Mouse (Mus musculus): ENCODE results near the gene Parp3. TPM values are rescaled to one million over a fixed set of nuclear protein-coding genes. Genes with fewer than 3 reads are reported as not detected.
"Not testable (repeated sequence)": the region's sequence is repeated elsewhere in the genome, so short reads cannot be mapped to it uniquely, and the experiment has no call there.

Gene Parp3
- 99.0 and 131 TPM in 2 replicates for polyA plus RNA-seq (2011; ENCODE audit: insufficient read length, low read depth, missing spikeins)

DNA sequence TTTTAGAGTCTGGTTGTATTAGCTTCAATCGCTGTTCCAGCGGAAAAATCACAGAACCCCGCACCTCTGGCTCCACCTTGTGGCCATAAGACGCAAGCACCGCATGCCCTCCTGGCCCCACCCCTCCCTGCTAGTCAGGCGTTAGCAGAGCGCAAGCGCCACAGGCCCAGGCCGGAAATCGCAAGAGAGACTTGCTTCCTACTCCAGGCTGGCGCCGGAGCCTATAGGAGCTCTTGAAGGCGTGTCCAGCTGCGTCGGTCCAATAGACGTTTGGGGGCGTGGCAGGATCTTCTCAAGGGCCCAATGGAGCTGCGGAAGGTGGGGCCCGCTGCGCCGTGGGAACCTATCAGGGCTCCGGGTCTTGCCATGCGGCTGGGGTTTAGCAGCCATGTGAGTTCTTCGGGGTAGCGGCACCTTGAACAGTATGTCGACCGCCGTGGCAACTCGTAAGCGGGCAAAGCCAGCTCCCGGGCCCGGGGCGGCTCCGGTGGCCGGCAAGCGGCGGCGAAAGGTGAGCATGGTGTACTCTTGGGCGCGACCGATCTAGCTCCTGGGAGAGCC lies at the start of gene Parp3:
Gene Parp3, minus strand, starts transcription at position 26 of the 561 bp plus-strand sequence.
- H3K4me1 ChIP-seq (ENCODE audit: control insufficient read depth, insufficient read depth, low read length) = peaks cover 9% of the 10 kb centered on the region
- H3K4me3 ChIP-seq (ENCODE audit: insufficient read depth, low read length) = peak within 1 kb of the TSS; percentile 99
- peak; percentile 86 for TF ChIP-seq CTCF (IDR thresholded peaks at IDR 0.05; ENCODE audit: borderline replicate concordance, insufficient read depth, low read length)
- TF ChIP-seq POLR2A (IDR thresholded peaks at IDR 0.05; ENCODE audit: low read depth, low read length) = 0 out of 2 replicates have a peak, but pooled peaks have one; percentile 48
- H3K27ac ChIP-seq (ENCODE audit: insufficient read depth, low read length) = peak within 1 kb of the TSS; percentile 99

DNA sequence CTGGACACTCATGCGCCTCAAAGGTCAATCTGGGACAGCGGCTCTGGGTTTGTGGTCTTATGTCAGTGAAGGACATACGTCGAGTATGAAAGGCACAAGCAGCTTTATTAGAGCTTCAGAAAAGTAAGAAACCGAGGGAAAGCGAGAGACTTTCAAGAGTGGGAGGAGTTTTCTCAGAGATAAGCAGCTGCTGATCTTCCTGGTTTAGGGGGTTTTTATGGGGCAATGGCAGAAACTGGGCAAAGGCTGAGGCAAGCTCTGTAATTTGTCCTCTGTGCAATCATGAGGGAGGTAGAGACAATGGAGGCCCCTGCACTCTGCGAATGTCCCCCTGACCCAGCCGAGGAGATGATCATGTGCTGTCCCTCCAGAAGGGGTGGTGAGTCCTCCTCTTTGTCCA lies 43.2 kb upstream of the Parp3 start:
- Histone ChIP-seq H3K27ac (ENCODE audit: insufficient read depth, low read length) (no peak overlapping the region), H3K4me1 (ENCODE audit: control insufficient read depth, insufficient read depth, low read length) (no peaks in the 10 kb centered on the region), H3K4me3 (ENCODE audit: insufficient read depth, low read length) (no peak overlapping the region)
- TF ChIP-seq POLR2A (IDR thresholded peaks at IDR 0.05; ENCODE audit: low read depth, low read length) = no peak
- no peak for TF ChIP-seq CTCF (IDR thresholded peaks at IDR 0.05; ENCODE audit: borderline replicate concordance, insufficient read depth, low read length)

DNA sequence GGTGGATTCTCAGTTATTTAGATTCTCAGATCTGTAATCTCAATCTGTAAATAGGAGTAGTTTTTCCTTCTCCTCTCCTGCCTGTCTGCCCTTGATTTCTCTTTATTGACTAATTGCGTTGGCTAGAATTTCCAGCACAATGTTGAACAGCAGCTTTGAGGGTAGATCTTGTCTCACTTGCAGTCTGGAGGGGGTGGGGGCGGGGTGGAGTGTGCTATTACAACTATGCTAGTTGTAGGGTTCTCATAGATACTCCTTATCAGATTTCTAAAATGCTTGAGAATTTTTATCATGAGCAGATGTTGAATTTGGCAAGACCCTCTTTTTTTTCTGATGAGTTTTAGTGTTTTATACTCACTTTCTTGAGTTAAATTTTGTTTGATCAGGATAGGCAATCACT lies 42.7 kb upstream of the Parp3 start:
- no peak overlapping the region for H3K4me3 ChIP-seq (ENCODE audit: insufficient read depth, low read length)
- H3K27ac ChIP-seq (ENCODE audit: insufficient read depth, low read length) = no peak overlapping the region
- no peak for TF ChIP-seq CTCF (IDR thresholded peaks at IDR 0.05; ENCODE audit: borderline replicate concordance, insufficient read depth, low read length)
- no peak for TF ChIP-seq POLR2A (IDR thresholded peaks at IDR 0.05; ENCODE audit: low read depth, low read length)
- no peaks in the 10 kb centered on the region for H3K4me1 ChIP-seq (ENCODE audit: control insufficient read depth, insufficient read depth, low read length)

- Histone ChIP-seq H3K4me1 (ENCODE audit: control insufficient read depth, insufficient read depth, low read length) (no peaks in the 10 kb centered on the region), H3K27ac (ENCODE audit: insufficient read depth, low read length) (no peak within 1 kb of the TSS), H3K4me3 (ENCODE audit: insufficient read depth, low read length) (no peak within 1 kb of the TSS)
- TF ChIP-seq CTCF (IDR thresholded peaks at IDR 0.05; ENCODE audit: borderline replicate concordance, insufficient read depth, low read length) (no peak), POLR2A (IDR thresholded peaks at IDR 0.05; ENCODE audit: low read depth, low read length) (no peak)
Measured at GRCm38 (mm10) chr9:106514273-106514672, 37.5 kb upstream of the Parp3 start, which contains the start of gene Iqcf5. Iqcf5 (plus strand) TSS chr9:106514573.

GRCm38 (mm10) chr9:106513566-106513965 lies 36.8 kb upstream of the Parp3 start:
- TF ChIP-seq CTCF (IDR thresholded peaks at IDR 0.05; ENCODE audit: borderline replicate concordance, insufficient read depth, low read length) = no peak
- no peak for TF ChIP-seq POLR2A (IDR thresholded peaks at IDR 0.05; ENCODE audit: low read depth, low read length)
- H3K4me3 ChIP-seq (ENCODE audit: insufficient read depth, low read length) = no peak overlapping the region
- H3K27ac ChIP-seq (ENCODE audit: insufficient read depth, low read length) = no peak overlapping the region
- H3K4me1 ChIP-seq (ENCODE audit: control insufficient read depth, insufficient read depth, low read length) = no peaks in the 10 kb centered on the region

- no peak overlapping the region for H3K4me3 ChIP-seq (ENCODE audit: insufficient read depth, low read length)
Measured at GRCm38 (mm10) chr9:106512729-106513450, 36.1 kb upstream of the Parp3 start.

DNA sequence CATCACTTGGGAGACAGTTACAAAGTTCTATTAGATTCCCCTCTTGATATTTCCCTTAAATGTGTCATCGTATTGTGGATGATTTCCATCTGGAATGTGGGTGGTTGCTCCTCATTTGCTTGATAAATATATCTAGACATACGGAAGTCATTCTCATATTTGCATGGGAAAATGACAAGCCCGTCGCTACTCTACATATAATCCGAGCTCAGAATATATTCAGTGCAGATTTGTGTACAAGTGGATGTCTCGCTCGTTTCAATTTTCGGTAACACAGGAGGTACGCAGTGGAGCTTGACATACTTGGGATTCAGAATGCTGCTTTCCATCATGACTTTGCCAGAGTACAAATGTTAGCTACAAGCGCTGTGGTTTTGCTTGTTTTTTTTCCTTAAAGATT lies 32.6 kb upstream of the Parp3 start:
- no peak for TF ChIP-seq CTCF (IDR thresholded peaks at IDR 0.05; ENCODE audit: borderline replicate concordance, insufficient read depth, low read length)
- no peak for TF ChIP-seq POLR2A (IDR thresholded peaks at IDR 0.05; ENCODE audit: low read depth, low read length)
- Histone ChIP-seq H3K4me1 (ENCODE audit: control insufficient read depth, insufficient read depth, low read length) (no peaks in the 10 kb centered on the region), H3K27ac (ENCODE audit: insufficient read depth, low read length) (no peak overlapping the region), H3K4me3 (ENCODE audit: insufficient read depth, low read length) (no peak overlapping the region)

More at GRCm38 (mm10) chr9:106512729-106513450, 36.1 kb upstream of the Parp3 start:
- H3K27ac ChIP-seq (ENCODE audit: insufficient read depth, low read length) = no peak overlapping the region
- H3K4me1 ChIP-seq (ENCODE audit: control insufficient read depth, insufficient read depth, low read length) = no peaks in the 10 kb centered on the region
- TF ChIP-seq CTCF (IDR thresholded peaks at IDR 0.05; ENCODE audit: borderline replicate concordance, insufficient read depth, low read length) = no peak
- no peak for TF ChIP-seq POLR2A (IDR thresholded peaks at IDR 0.05; ENCODE audit: low read depth, low read length)

- H3K4me3 ChIP-seq (ENCODE audit: insufficient read depth, low read length) = no peak overlapping the region
- no peak for TF ChIP-seq CTCF (IDR thresholded peaks at IDR 0.05; ENCODE audit: borderline replicate concordance, insufficient read depth, low read length)
- no peak for TF ChIP-seq POLR2A (IDR thresholded peaks at IDR 0.05; ENCODE audit: low read depth, low read length)
- H3K27ac ChIP-seq (ENCODE audit: insufficient read depth, low read length) = no peak overlapping the region
- H3K4me1 ChIP-seq (ENCODE audit: control insufficient read depth, insufficient read depth, low read length) = no peaks in the 10 kb centered on the region
Measured at GRCm38 (mm10) chr9:106504246-106504645, 27.5 kb upstream of the Parp3 start.

DNA sequence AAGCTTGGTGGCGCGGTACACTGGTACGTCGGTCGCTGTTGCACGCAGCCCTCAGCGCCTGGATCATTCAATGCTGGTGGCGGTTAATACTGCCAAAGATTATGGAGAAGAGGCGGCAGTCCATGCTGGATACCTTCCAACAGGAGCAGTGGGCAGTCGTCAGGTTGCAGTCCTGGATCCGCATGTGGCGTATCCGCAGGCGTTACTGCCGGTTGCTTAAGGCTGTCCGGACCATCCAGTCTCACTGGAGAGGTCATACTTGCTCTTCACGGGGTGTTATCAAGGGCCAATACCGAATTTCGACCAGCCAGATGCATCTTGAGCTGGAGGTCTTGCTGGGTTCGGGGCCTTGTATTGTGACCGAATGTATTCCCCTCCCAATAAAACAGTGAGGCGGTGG lies 25.1 kb upstream of the Parp3 start:
- Histone ChIP-seq H3K27ac (ENCODE audit: insufficient read depth, low read length) (no peak overlapping the region), H3K4me1 (ENCODE audit: control insufficient read depth, insufficient read depth, low read length) (no peaks in the 10 kb centered on the region), H3K4me3 (ENCODE audit: insufficient read depth, low read length) (no peak overlapping the region)
- TF ChIP-seq POLR2A (IDR thresholded peaks at IDR 0.05; ENCODE audit: low read depth, low read length) (no peak), CTCF (IDR thresholded peaks at IDR 0.05; ENCODE audit: borderline replicate concordance, insufficient read depth, low read length) (no peak)

GRCm38 (mm10) chr9:106499667-106500066 lies 22.9 kb upstream of the Parp3 start, which contains the start of gene Iqcf1:
Iqcf1 (plus strand) TSS chr9:106499967.
- no peak within 1 kb of the TSS for H3K27ac ChIP-seq (ENCODE audit: insufficient read depth, low read length)
- no peaks in the 10 kb centered on the region for H3K4me1 ChIP-seq (ENCODE audit: control insufficient read depth, insufficient read depth, low read length)
- TF ChIP-seq CTCF (IDR thresholded peaks at IDR 0.05; ENCODE audit: borderline replicate concordance, insufficient read depth, low read length) = no peak
- TF ChIP-seq POLR2A (IDR thresholded peaks at IDR 0.05; ENCODE audit: low read depth, low read length) = no peak
- H3K4me3 ChIP-seq (ENCODE audit: insufficient read depth, low read length) = no peak within 1 kb of the TSS

DNA sequence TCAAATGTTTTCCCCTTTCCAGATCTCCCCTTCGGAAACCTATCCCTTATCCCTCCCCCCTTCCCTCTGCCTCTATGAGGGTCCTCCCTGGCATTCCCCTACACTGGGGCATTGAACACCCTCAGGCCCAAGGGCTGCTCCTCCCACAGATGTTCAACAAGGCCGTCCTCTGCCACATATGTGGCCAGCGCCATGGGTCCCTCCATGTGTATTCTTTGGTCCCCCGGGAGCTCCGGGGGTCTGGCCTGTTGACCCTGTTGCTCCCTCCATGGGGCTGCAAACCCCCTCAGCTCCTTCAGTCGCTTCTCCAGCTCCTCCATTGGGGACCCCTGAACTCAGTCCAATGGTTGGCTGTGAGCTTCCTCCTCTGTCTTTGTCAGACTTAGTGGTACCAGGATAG lies 10.9 kb upstream of the Parp3 start:
- H3K4me3 ChIP-seq (ENCODE audit: insufficient read depth, low read length); H3K4me1 ChIP-seq (ENCODE audit: control insufficient read depth, insufficient read depth, low read length); H3K27ac ChIP-seq (ENCODE audit: insufficient read depth, low read length): not testable (repeated sequence)
